Mouse (Mus musculus) E14TG2a.4 (cell line): ENCODE measurements around the gene Eef1akmt2.

Experiments used
- CTCF ChIP-seq: conservative IDR thresholded peaks from 2 replicates; pipeline ENCODE4 v1.5.1; 2014; ENCODE audit warnings: low read length
- NANOG ChIP-seq: IDR thresholded peaks from 2 replicates; pipeline ENCODE4 v1.6.1; 2014; ENCODE audit warnings: borderline replicate concordance, low read length, mixed read lengths

- no peak for TF ChIP-seq CTCF
- TF ChIP-seq NANOG: no peak
Observed at GRCm38 (mm10) chr7:132804951-132805350, 47.5 kb downstream of the Eef1akmt2 start.
